Mouse (Mus musculus): Measurements from ENCODE around the gene Piezo1. TPM values are rescaled to one million over a fixed set of nuclear protein-coding genes. Genes with fewer than 3 reads are reported as not detected.

The Piezo1 gene
- polyA plus RNA-seq, 1 experiment = 59.4 TPM

DNA sequence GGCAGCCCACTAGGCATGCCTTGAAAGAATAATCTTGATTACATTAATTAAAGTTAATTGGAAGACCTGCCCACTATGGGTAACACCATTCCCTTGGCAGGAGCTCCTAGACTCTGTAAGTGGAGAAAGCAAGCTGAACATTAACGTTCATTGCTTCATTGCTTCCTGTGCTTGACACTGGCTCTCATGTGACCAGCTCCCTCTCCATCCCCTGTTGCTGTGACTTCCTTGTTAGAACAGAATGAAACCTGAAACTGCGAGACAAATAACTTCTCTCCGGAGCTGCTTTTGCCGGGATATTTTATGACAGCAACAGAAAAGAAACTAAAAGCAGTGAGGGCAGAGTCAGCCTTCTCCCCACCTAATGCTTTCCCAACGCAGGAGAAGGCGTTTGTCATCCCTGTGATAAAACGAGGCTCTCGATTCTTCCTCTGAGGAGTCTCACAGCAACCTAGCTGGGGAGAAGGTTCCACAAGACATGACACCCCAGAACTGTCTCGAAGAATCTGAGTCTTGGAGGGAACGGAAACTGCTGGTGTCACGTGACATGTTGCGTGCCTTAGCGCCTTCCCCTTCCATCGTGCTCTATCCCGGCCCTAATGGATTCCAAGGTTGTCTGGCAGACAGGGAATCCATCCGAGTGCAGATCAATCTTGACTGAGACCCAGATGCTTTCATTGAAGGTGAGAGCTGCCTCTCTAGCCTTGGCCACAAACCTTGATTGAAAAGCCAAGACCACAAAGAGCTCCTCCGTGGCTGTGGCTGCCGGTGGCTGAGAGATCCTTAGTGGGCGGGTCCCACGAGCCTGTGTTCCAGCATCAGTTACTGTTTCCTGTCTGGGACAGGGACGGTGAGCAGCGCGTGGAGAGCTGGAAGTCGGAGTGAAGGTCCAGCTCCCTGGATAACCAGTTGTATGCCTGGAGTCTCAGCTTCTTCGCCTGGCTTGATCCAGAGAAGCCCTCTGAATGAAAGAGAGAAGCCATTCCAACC is 13.5 kb upstream of the Piezo1 start:
- Histone ChIP-seq H3K4me3 (ENCODE audit: low read depth, low read length) (peak overlapping the region; percentile 51), H3K27ac (ENCODE audit: insufficient read depth, low read length) (peak overlapping the region; percentile 82), H3K27me3 (ENCODE audit: control insufficient read depth, insufficient read depth, low read length, poor library complexity, severe bottlenecking) (no peaks in the 10 kb centered on the region), H3K36me3 (ENCODE audit: control insufficient read depth, insufficient read depth, low read length, poor library complexity, severe bottlenecking) (peaks cover 9% of the 10 kb centered on the region), H3K4me1 (ENCODE audit: control insufficient read depth, insufficient read depth, low read length) (peaks cover 2% of the 10 kb centered on the region), H3K9me3 (replicated peaks; ENCODE audit: control insufficient read depth, insufficient read depth, low read length, poor library complexity, severe bottlenecking) (no peaks in the 10 kb centered on the region), H3K9ac (ENCODE audit: low read depth, poor library complexity, severe bottlenecking) (peak overlapping the region; percentile 98)
- TF ChIP-seq CTCF (IDR thresholded peaks at IDR 0.05; ENCODE audit: low read depth, low read length) (no peak), POLR2A (IDR thresholded peaks at IDR 0.05; ENCODE audit: insufficient read depth, low read length) (no peak)

DNA sequence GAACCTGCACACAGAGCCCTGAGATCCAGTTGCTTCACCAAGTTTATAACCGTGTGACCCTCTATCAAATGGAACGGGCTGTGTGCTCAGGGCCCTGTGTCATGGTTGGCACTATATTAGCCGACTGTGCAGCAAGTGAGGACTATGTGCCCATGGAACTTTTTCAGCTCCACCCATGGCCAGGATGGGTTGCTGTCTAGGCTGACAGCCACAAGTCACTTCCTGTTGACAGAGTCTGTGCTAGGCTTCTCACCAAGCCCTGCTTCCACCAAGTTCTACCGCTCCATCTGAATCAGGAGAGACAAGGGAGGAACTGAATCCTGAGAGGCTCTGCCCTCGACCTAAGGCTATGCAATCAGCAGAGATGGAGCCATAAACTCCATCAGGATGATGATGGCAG is 10.1 kb upstream of the Piezo1 start:
- Histone ChIP-seq H3K27ac (ENCODE audit: insufficient read depth, low read length) (no peak overlapping the region), H3K4me3 (ENCODE audit: low read depth, low read length) (no peak overlapping the region), H3K9me3 (replicated peaks; ENCODE audit: control insufficient read depth, insufficient read depth, low read length, poor library complexity, severe bottlenecking) (no peaks in the 10 kb centered on the region), H3K27me3 (ENCODE audit: control insufficient read depth, insufficient read depth, low read length, poor library complexity, severe bottlenecking) (no peaks in the 10 kb centered on the region), H3K9ac (ENCODE audit: low read depth, poor library complexity, severe bottlenecking) (no peak overlapping the region), H3K36me3 (ENCODE audit: control insufficient read depth, insufficient read depth, low read length, poor library complexity, severe bottlenecking) (no peaks in the 10 kb centered on the region), H3K4me1 (ENCODE audit: control insufficient read depth, insufficient read depth, low read length) (peaks cover 3% of the 10 kb centered on the region)
- TF ChIP-seq EP300 (IDR thresholded peaks at IDR 0.05; ENCODE audit: insufficient read depth, low read depth, low read length) = no peak
- TF ChIP-seq CTCF (IDR thresholded peaks at IDR 0.05; ENCODE audit: low read depth, low read length) = no peak
- no peak for TF ChIP-seq POLR2A (IDR thresholded peaks at IDR 0.05; ENCODE audit: insufficient read depth, low read length)

DNA sequence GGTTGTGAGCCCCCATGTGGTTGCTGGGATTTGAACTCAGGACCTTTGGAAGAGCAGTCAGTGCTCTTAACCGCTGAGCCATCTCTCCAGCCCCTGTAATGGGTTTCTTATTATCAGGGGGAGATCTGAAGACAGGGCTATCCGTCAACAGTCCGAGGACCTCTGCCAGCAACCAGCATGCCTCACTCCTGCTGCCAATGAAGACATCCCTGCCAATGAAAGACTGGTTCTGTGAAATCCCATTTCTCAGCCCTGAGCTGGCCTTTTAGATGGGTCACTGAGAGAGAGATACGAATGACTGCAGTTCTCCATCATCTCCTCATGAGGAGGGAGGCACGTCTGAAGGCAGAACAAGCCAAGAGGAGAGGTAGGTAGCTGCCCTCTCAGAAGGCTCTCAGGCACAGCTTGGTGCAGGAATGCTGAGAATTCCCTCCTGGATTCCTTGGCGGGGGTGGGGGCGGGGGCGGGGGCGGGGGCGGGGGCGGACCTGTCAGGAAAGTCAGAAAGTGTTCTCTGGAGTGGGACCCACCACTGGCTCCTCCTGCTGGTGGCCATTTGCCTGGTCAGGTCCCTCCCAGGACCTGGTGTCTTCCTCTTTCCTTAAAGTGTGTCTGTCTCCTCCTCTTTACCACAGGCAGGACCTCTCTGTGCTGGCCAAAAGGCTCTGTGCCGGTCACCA is 7.7 kb upstream of the Piezo1 start:
- Histone ChIP-seq H3K27ac (ENCODE audit: insufficient read depth, low read length) (peak overlapping the region; percentile 90), H3K9me3 (replicated peaks; ENCODE audit: control insufficient read depth, insufficient read depth, low read length, poor library complexity, severe bottlenecking) (no peaks in the 10 kb centered on the region), H3K36me3 (ENCODE audit: control insufficient read depth, insufficient read depth, low read length, poor library complexity, severe bottlenecking) (no peaks in the 10 kb centered on the region), H3K27me3 (ENCODE audit: control insufficient read depth, insufficient read depth, low read length, poor library complexity, severe bottlenecking) (no peaks in the 10 kb centered on the region), H3K4me1 (ENCODE audit: control insufficient read depth, insufficient read depth, low read length) (peaks cover 3% of the 10 kb centered on the region), H3K9ac (ENCODE audit: low read depth, poor library complexity, severe bottlenecking) (0 out of 2 replicates have a peak overlapping the region, but pooled peaks have one; percentile 3), H3K4me3 (ENCODE audit: low read depth, low read length) (0 out of 2 replicates have a peak overlapping the region, but pooled peaks have one; percentile 3)
- TF ChIP-seq EP300 (IDR thresholded peaks at IDR 0.05; ENCODE audit: insufficient read depth, low read depth, low read length) = no peak; the same call in 1 of the 2 replicates
- peak; percentile 65 for TF ChIP-seq POLR2A (IDR thresholded peaks at IDR 0.05; ENCODE audit: insufficient read depth, low read length)
- TF ChIP-seq CTCF (IDR thresholded peaks at IDR 0.05; ENCODE audit: low read depth, low read length) = peak; percentile 61

DNA sequence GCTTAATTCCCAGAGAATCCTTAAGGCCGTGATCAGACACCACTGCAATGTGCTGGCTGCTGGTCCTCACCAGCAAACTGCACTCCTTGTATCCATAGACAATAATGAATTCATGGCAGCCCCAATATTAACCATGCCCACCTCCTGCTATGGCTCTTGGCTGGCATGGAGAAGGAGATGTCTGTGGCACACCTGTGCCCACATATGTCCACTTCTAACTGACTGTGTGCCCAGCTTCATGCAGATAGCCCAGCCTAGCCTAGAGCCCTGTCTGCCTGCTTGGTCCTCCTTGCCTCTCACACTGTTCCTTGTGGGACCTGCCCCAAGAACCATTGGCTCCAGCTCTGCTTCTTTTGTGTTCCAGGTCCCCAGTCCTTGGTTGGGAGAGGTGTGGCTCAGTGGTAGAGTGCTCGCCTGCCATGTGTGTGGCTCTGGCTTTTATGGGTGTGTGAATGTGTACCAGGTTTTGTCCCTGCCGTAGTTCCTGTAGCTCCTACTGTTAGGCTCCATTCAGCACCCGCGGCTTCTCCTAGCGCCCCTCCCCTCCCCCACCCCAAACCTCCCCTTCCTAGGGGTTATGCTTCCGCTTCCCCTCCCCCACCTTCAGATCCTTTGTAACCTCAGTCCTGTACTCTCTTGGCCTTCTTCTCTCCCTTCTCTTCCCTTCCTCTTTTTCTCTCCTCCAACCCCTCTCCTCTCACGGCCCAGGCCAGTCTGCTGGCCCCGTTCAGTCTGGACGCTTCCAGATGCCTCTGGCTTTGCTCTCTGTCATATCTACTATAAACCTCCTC is 6.3 kb upstream of the Piezo1 start:
- Histone ChIP-seq H3K9ac (ENCODE audit: low read depth, poor library complexity, severe bottlenecking) (peak overlapping the region; percentile 71), H3K9me3 (replicated peaks; ENCODE audit: control insufficient read depth, insufficient read depth, low read length, poor library complexity, severe bottlenecking) (no peaks in the 10 kb centered on the region), H3K36me3 (ENCODE audit: control insufficient read depth, insufficient read depth, low read length, poor library complexity, severe bottlenecking) (no peaks in the 10 kb centered on the region), H3K27ac (ENCODE audit: insufficient read depth, low read length) (peak overlapping the region; percentile 88), H3K4me1 (ENCODE audit: control insufficient read depth, insufficient read depth, low read length) (peaks cover 3% of the 10 kb centered on the region), H3K4me3 (ENCODE audit: low read depth, low read length) (peak overlapping the region; percentile 47), H3K27me3 (ENCODE audit: control insufficient read depth, insufficient read depth, low read length, poor library complexity, severe bottlenecking) (no peaks in the 10 kb centered on the region)
- TF ChIP-seq CTCF (IDR thresholded peaks at IDR 0.05; ENCODE audit: low read depth, low read length) = no peak
- 0 out of 2 replicates have a peak, but pooled peaks have one; percentile 20 for TF ChIP-seq EP300 (IDR thresholded peaks at IDR 0.05; ENCODE audit: insufficient read depth, low read depth, low read length)
- TF ChIP-seq POLR2A (IDR thresholded peaks at IDR 0.05; ENCODE audit: insufficient read depth, low read length) = no peak

DNA sequence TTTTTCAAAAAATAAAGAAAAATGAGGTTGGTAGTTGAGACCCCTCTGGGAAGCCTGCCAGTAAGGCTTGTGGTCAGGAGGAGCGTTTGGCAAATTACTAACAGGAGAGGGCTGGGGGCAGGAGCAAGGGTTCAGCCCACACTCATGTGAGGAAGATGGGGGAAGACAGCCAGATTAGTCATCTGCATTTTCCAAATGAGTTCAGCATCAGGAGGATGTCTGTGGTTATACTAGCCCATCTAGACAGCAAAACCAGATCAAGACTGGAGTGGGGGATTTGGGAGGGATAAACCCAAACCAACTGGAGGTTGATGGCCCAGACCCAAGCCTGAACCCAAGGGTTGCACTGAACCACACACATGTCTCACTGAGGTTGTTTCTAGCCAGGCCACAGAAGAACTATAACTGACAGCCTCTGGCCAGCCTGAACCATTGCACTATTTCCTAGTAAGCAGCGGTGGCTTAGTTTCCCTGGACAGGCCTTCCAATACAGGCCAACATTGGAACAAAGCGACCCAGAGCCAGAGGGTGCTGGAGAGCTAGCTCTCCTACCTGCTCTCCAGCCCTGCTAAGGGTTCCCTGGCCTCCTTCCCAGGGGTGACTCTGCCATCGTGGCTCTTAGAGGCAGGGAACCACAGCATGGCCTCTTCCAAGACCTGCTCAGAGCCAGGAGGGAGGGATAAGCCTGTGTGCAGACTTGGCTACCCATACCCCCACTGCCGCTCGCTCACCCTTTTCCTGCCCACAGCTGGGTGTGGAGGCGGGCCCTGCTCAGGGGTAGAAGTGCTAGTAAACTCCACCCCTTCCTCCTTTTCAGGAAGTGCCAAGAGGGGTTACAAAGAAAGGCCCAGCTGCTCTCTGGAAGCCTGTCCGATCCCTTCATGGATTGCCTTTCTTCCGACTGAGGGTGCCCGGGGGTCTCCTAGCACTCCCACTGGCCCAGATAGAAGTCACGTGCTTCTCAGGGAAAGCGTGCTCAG is 5.2 kb upstream of the Piezo1 start:
- TF ChIP-seq POLR2A (IDR thresholded peaks at IDR 0.05; ENCODE audit: insufficient read depth, low read length) = peak; percentile 81
- TF ChIP-seq EP300 (IDR thresholded peaks at IDR 0.05; ENCODE audit: insufficient read depth, low read depth, low read length) = 0 out of 2 replicates have a peak, but pooled peaks have one; percentile 34
- TF ChIP-seq CTCF (IDR thresholded peaks at IDR 0.05; ENCODE audit: low read depth, low read length) = no peak
- H3K27me3 ChIP-seq (ENCODE audit: control insufficient read depth, insufficient read depth, low read length, poor library complexity, severe bottlenecking) = no peaks in the 10 kb centered on the region
- H3K4me3 ChIP-seq (ENCODE audit: low read depth, low read length) = peak overlapping the region; percentile 85
- H3K9ac ChIP-seq (ENCODE audit: low read depth, poor library complexity, severe bottlenecking) = peak overlapping the region; percentile 71
- H3K36me3 ChIP-seq (ENCODE audit: control insufficient read depth, insufficient read depth, low read length, poor library complexity, severe bottlenecking) = no peaks in the 10 kb centered on the region
- H3K4me1 ChIP-seq (ENCODE audit: control insufficient read depth, insufficient read depth, low read length) = peaks cover 3% of the 10 kb centered on the region
- H3K27ac ChIP-seq (ENCODE audit: insufficient read depth, low read length) = peak overlapping the region; percentile 78
- H3K9me3 ChIP-seq (replicated peaks; ENCODE audit: control insufficient read depth, insufficient read depth, low read length, poor library complexity, severe bottlenecking) = no peaks in the 10 kb centered on the region
